Mouse (Mus musculus) neural tube, embryonic 11.5 days (tissue): ENCODE measurements around the gene G530012D18Rik. TPM values are rescaled to one million over a fixed set of nuclear protein-coding genes. Genes with fewer than 3 reads are reported as not detected.
"Not testable (repeated sequence)": the region's sequence is repeated elsewhere in the genome, so short reads cannot be mapped to it uniquely, and the experiment has no call there.

Source experiments
- ATAC-seq: fragments of 200-750 bp; cut with Nextera tagmentation; 2 replicates; pipeline ENCODE4 v1.8.0; 2017; ENCODE audit warnings: moderate number of reproducible peaks, mild to moderate bottlenecking, moderate TSS enrichment, moderate library complexity; ENCODE audit not compliant: insufficient read depth, low FRiP score, low TSS enrichment
- DNase-seq: peaks from one replicate; pipeline ENCODE4 v3.0.0-alpha.2; 2015; ENCODE audit warnings: low spot score
- H3K27ac ChIP-seq: fragments of 300-500 bp; sonication (generic); 2 replicates; pipeline ENCODE4 v1.5.1; 2014; ENCODE audit warnings: low read depth, mild to moderate bottlenecking, low read length
- H3K27me3 ChIP-seq: fragments of 300-500 bp; sonication (generic); 2 replicates; pipeline ENCODE4 v1.6.1; 2014; ENCODE audit warnings: mild to moderate bottlenecking, low read length, mixed read lengths; ENCODE audit not compliant: control insufficient read depth, insufficient read depth
- H3K36me3 ChIP-seq: fragments of 300-500 bp; sonication (generic); 2 replicates; pipeline ENCODE4 v1.6.1; 2014; ENCODE audit warnings: mild to moderate bottlenecking, low read length, moderate library complexity, mixed read lengths; ENCODE audit not compliant: control insufficient read depth, insufficient read depth
- H3K4me1 ChIP-seq: fragments of 300-500 bp; sonication (generic); 2 replicates; pipeline ENCODE4 v1.6.1; 2014; ENCODE audit warnings: low read length, mixed read lengths; ENCODE audit not compliant: control insufficient read depth, insufficient read depth
- H3K4me2 ChIP-seq: fragments of 300-500 bp; sonication (generic); 2 replicates; pipeline ENCODE4 v1.6.1; 2014; ENCODE audit warnings: low read depth, mild to moderate bottlenecking, moderate library complexity
- H3K4me3 ChIP-seq: fragments of 300-500 bp; sonication (generic); 2 replicates; pipeline ENCODE4 v1.5.1; 2014; ENCODE audit warnings: low read depth, low read length
- H3K9ac ChIP-seq: fragments of 300-500 bp; sonication (generic); 2 replicates; pipeline ENCODE4 v1.6.1; 2014; ENCODE audit warnings: mild to moderate bottlenecking, low read length
- H3K9me3 ChIP-seq: fragments of 300-500 bp; sonication (generic); 2 replicates; pipeline ENCODE4 v1.6.1; 2016; ENCODE audit warnings: low read length; ENCODE audit not compliant: control insufficient read depth
- WGBS: fragments of 180-500 bp; shearing (Covaris S2); extraction: QIAGEN DNeasy Blood & Tissue Kit; methylation state at CpG from one replicate; pipeline ENCODE4 v1.1.7; 2014; 5-methylcytosine and 5-hydroxymethylcytosine counted together
- polyA plus RNA-seq: library from polyadenylated mRNA; unstranded; fragments of >200 nt; fragmentation: Nextera tagmentation; extraction: Ambion mirVana; gene quantifications from 2 replicates; pipeline ENCODE4 v1.2.1, GENCODE M21; 2014

G530012D18Rik gene
- polyA plus RNA-seq, 1 experiment from 2014 or later = not detected

DNA sequence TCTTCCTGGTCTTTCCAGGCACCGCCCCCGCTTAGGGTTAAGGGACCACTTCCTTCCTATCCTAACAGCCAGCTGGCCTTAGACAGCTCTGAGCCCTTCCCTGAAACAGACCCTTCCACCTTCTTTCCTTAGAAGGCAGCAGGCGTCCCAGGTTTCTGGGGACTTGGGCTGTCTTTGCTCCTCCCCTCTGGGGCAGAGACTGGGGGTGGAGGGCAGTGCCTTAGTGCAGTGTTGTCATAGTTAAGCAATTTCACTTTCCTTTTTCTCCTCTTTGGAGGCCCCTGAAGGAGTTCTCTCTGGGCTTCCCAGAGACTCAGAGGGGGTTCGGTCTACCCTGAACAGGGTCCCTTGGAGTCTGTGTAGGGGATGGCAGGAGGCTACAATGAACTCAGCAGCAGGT is 25.3 kb downstream of the G530012D18Rik start:
- WGBS = 67% methylated on average over 4 of the region's 4 CpGs

GRCm38 (mm10) chr1:85604341-85604740 is 28.9 kb downstream of the G530012D18Rik start:
- DNase-seq, H3K27ac ChIP-seq, ATAC-seq, H3K9ac ChIP-seq, H3K4me2 ChIP-seq, H3K36me3 ChIP-seq, H3K4me3 ChIP-seq, H3K9me3 ChIP-seq, H3K27me3 ChIP-seq, H3K4me1 ChIP-seq: not testable (repeated sequence)
- no CpG with 5 or more reads among the region's 1 CpGs for WGBS

More for the DNA sequence above, 25.3 kb downstream of the G530012D18Rik start:
- not testable (repeated sequence) for H3K4me3 ChIP-seq, H3K4me1 ChIP-seq, H3K9ac ChIP-seq, H3K36me3 ChIP-seq, H3K4me2 ChIP-seq, ATAC-seq, H3K27ac ChIP-seq, H3K9me3 ChIP-seq, H3K27me3 ChIP-seq, DNase-seq

DNA sequence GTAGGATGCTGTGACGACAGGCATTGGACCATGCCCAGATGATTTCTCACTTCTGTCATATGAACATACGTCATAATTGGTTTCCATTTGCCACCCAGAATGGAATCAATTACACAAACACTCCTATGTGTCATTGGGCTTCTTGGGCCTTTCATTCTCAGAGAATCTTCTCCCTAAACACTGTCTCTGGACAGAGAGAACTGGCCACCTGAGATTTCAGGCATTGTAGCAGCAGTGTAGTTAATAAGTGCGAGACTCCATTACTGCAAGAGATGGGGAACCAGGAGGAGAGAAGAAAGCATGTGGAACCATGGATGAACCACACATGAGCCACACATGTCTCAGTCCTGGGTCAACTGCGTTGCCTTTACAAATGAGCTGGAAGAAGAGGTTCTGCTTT is 32.9 kb downstream of the G530012D18Rik start:
- ATAC-seq, H3K4me3 ChIP-seq, H3K27me3 ChIP-seq, H3K9me3 ChIP-seq, H3K36me3 ChIP-seq, H3K4me2 ChIP-seq, H3K27ac ChIP-seq, H3K9ac ChIP-seq, DNase-seq, H3K4me1 ChIP-seq: not testable (repeated sequence)
- 80% methylated on average over 3 of the region's 4 CpGs for WGBS

GRCm38 (mm10) chr1:85610581-85610980 is 35.1 kb downstream of the G530012D18Rik start:
- H3K36me3 ChIP-seq, H3K27ac ChIP-seq, H3K4me1 ChIP-seq, H3K27me3 ChIP-seq, H3K9me3 ChIP-seq, H3K4me2 ChIP-seq, DNase-seq, H3K9ac ChIP-seq, ATAC-seq, H3K4me3 ChIP-seq: not testable (repeated sequence)
- no CpG with 5 or more reads among the region's 4 CpGs for WGBS

GRCm38 (mm10) chr1:85615096-85615495 is 39.6 kb downstream of the G530012D18Rik start:
- H3K27ac ChIP-seq, H3K9me3 ChIP-seq, ATAC-seq, H3K27me3 ChIP-seq, H3K36me3 ChIP-seq, DNase-seq, H3K4me1 ChIP-seq, H3K9ac ChIP-seq, H3K4me2 ChIP-seq, H3K4me3 ChIP-seq: not testable (repeated sequence)
- WGBS = 86% methylated on average over 3 of the region's 3 CpGs

- DNase-seq, ATAC-seq, H3K9ac ChIP-seq, H3K9me3 ChIP-seq, H3K4me3 ChIP-seq, H3K27me3 ChIP-seq, H3K4me2 ChIP-seq, H3K27ac ChIP-seq, H3K4me1 ChIP-seq, H3K36me3 ChIP-seq: not testable (repeated sequence)
- 76% methylated on average over 3 of the region's 3 CpGs for WGBS
These were observed 40.3 kb downstream of the G530012D18Rik start for GRCm38 (mm10) chr1:85615819-85616218.

GRCm38 (mm10) chr1:85617161-85617560 is 41.7 kb downstream of the G530012D18Rik start:
- H3K4me3 ChIP-seq, H3K4me2 ChIP-seq, H3K9ac ChIP-seq, H3K27ac ChIP-seq, ATAC-seq, DNase-seq, H3K27me3 ChIP-seq, H3K4me1 ChIP-seq, H3K36me3 ChIP-seq, H3K9me3 ChIP-seq: not testable (repeated sequence)
- 70% methylated on average over 4 of the region's 5 CpGs for WGBS

GRCm38 (mm10) chr1:85618689-85619088 is 43.2 kb downstream of the G530012D18Rik start:
- not testable (repeated sequence) for H3K4me3 ChIP-seq, H3K4me2 ChIP-seq, H3K9ac ChIP-seq, H3K4me1 ChIP-seq, H3K9me3 ChIP-seq, H3K36me3 ChIP-seq, H3K27ac ChIP-seq, DNase-seq, H3K27me3 ChIP-seq, ATAC-seq
- WGBS = 50% methylated on average over 1 of the region's 1 CpGs
